Mouse (Mus musculus) 3T3-L1 (cell line): ENCODE data around the gene Mier1.
A peak's percentile ranks its signal among the peaks of the same experiment; 100 is the strongest.

Experiments used
- DNase-seq: peaks from one replicate; pipeline ENCODE4 v3.0.0-alpha.2; 2015; ENCODE audit warnings: low read depth, low spot score

Mier1 gene

DNA sequence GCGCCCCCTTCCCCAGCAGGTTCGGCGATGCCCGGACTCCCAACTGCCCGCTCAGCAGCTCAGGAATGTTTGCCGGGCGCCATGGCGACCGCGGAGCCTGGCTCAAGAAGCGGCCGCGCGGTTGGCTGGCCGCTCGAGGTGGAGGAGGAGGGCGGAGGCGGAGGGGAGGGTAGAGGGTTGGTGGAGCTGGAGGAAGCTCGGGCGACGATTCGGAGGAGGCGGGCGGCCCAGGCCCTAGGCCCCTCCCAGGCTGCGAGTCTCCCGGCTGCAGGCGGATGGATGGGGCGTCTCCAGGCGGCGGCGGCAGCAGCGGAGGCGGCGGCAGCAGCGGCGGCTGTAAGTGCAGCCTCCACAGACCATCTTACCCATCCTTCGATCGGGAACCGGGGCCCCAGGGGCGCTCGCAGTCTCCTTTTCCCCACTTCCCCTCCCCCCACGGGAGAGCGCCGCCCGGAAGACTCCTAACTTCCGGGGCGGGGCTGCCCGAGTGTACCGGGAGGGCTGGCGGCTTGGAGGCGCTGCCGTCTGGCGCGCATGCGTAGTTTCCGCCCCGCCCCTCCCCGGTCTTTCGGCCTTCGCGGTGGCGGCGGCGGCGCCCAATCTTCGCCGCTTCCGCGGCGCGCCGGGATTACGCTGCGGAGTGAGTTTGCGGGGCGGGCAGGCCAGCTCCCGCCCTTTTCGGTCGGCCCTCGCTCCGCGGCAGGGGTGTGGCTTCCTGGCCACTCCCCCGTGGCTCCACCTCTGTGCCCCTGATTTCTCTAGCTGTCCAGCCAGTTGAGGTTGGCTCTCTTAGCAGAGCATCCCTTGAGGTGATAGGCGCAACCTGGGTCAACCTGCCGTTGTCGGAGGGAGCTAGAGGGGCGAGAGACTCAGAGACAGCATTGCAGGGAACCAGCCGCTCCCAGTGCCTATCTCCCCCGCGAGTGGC lies at the start of gene Mier1, which contains the start of gene Wdr78:
Gene Mier1, plus strand, starts transcription at position 207 of the 928 bp plus-strand sequence.
Gene Wdr78, minus strand, starts transcription at position 372 of the 928 bp plus-strand sequence.
- DNase-seq: peak; percentile 93

DNA sequence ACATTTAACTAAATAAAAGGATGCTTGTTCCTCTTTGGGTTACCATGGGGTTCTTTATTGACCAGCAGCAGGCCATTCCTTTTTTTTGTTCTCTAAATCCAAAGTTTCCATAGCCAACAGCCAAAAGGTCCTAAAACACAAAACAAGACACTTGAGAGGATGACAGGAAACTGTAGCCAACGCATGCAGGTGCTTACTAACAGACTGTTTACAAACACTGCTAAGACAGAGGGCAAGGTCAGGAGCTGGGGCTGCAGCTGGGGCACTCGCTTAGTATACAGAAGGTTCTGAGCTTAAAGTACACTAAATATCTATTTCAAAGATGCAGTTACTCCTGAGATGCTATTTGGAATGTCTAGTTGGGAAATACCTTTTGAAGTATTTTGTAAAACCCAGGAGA lies 49.8 kb upstream of the Mier1 start:
- DNase-seq: no peak

DNA sequence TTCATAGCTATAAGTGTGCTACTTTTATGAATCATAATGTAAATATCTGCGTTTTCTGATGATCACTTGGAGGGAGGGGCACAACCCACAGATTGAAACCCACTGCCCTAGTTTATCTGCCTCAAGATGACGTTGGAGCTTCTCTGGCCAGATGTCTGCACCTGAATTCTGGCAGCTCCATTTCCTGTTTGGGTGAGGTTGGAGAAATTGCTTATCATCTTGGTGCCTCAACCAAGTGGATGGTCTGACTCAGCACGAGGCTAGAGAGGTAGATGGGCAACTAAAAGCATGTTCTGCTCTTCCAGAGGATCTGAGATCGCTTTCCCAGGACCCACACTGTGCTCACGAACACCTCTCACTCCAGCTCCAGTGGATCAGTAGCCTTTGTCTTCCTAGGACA lies 49.2 kb upstream of the Mier1 start:
- DNase-seq: no peak

DNA sequence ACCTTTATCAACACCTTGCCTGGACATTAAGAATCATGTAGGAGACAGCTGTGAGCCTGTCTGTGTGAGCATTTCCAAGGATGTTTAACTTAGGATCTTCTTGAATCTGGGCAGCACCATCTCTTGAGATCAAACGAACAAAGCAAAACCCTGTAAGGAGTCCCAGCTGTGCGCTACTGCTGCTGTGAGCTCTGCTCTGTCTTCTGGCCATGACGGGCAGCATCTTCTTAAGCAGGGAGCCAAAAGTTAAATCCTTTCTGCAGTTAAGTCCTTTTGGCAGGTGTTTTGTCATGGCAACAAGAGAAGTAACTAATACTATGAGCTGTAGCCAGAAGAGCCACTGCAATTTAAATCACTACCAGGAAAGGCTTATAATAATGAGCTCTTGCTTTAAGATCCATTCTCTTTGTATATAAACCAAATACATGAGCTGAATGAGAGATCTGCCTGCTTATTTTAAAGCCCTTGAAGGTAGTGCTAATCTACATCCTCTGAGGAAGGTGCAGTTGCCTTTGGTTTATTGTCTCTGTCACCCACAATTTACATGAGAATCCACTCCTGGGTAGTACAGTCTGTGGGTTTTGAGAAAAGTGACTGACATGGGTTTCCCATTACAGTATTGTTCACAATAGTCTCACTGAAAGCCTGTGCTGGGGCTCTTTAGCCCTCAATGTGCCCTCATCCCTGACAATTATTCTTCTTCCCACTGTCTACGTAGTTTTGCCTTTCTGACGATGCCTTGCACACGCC lies 46.1 kb upstream of the Mier1 start:
- no peak for DNase-seq

DNA sequence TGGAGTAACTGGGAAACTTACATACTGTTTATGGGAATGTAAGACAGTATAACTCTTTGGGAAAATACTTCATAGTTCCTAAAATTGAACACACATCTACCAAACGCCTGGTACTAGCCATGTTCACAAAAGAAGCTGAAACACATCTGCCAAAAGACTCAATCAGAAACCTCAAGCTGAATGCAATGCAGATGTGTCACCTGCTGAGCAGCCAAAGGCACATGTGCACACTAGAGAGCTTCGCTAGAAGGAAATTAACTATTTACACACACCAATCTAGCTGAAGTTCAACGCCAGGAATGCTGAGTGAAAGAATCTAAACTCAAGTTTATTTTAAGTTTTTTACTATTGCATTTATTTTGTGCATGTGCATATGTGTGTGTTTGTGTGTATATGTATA lies 43.6 kb upstream of the Mier1 start:
- no peak for DNase-seq

DNA sequence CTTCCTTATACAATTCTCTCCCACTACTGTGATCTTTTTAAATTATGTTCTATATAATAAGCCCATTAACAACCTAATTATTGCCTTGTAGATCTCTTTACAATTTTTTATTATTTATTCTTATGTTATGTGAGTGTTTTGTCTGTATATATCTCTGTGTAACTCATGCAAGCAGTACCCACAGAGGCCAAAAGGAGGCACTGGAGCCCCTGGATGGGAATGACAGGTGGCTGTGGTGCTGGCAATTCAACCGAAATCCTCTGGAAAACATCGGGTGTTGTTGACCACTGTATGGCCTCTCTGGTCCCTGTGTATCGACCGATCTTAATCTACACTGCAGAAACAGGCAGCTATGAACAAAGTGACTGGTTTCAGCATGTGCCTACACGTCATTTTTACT lies 29.0 kb upstream of the Mier1 start:
- DNase-seq: no peak

DNA sequence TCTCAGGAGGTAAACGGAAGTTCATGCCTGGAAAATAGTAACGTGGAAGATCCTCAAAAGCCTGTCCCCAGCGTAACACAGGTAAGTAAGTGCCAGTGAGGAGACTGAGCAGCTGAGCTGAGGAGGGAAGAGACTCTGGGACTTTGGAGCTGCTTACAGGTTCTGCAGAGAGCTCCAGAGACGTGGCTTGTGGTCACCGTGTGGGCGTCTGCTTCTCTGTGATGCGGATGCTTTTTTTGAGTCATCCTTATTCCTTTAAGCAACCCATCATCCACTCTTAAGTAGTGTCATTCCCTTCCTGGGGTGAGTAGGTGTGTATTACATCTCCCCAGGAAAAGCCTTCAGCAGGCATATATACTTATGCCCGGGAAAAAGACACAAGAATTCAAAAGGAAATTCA lies 18.3 kb upstream of the Mier1 start:
- peak; percentile 63 for DNase-seq

DNA sequence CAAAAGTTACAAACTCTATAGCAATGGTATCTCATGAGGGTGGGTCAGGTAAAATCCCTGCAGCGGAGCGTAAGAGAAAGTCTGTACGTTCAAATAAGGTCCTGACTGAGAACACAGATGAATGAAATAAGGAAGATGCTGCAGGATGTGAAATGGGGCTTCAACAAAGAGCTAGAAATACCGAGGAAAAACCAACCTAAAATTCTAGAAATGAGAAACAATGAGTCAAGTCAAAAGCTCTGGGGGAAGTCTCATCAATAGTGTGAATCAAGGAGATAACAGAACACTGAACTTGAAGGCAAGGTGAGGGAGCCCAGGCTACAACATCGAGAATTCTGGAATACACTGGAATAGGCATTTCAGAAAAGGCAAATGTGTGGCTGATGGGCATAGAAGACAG lies 15.7 kb upstream of the Mier1 start:
- DNase-seq: no peak

DNA sequence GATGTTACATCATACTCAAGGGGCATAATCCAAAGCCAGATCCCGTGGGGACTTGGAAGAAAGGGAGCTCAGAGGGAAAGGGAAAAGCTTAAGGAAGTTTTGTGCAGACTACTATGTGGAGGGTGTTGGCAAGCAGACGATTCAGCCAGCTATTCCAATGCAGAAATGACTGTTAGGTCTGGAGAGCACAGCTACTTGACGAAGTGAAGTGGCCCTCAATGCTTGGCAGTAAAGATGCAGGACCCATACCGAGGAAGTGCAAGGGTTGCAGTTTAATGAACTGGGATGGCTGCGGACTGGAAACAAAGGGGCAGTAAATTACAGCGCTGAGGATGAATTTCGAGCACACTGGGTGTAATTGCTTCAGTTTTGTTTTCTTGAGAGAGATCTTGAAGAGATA lies 1.5 kb upstream of the Mier1 start:
- no peak for DNase-seq

DNA sequence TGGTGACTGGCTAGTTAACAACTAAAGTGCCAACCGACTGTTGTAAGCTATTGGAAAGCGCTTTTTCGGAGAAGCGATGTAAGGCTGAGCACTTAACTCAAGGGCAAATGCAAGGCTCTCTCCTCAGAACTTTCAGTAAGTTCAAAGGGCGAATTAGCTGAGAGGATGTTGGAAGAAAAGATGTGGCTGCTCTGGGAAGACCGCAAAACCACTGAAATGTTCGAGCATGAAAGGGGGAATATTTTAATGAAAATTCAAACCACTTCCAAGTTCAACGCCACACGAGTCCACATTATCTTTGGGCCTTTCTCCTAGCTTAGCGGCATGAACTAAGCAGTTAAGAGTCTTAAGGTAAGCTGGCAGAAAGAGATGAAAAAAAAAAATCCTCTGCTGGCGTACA lies 788 bp upstream of the Mier1 start:
- peak; percentile 17 for DNase-seq

DNA sequence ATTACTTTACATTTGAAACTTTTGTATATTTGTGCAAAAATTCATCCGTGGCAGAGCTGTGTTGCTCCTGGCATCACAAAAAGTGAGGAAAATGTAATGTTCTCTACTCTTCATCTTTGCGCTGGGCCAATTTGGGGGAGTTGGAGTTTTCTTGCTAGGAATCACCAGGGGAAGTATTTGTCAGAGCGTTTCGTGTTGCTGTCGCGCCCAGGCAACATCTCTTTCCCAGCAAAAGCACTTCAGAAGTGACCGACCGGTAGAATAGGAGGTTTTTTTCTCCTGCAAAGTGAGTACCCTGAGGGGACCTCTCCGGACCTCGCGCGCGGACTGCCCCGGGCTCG lies 4.7 kb downstream of the Mier1 start:
- DNase-seq: peak; percentile 47

DNA sequence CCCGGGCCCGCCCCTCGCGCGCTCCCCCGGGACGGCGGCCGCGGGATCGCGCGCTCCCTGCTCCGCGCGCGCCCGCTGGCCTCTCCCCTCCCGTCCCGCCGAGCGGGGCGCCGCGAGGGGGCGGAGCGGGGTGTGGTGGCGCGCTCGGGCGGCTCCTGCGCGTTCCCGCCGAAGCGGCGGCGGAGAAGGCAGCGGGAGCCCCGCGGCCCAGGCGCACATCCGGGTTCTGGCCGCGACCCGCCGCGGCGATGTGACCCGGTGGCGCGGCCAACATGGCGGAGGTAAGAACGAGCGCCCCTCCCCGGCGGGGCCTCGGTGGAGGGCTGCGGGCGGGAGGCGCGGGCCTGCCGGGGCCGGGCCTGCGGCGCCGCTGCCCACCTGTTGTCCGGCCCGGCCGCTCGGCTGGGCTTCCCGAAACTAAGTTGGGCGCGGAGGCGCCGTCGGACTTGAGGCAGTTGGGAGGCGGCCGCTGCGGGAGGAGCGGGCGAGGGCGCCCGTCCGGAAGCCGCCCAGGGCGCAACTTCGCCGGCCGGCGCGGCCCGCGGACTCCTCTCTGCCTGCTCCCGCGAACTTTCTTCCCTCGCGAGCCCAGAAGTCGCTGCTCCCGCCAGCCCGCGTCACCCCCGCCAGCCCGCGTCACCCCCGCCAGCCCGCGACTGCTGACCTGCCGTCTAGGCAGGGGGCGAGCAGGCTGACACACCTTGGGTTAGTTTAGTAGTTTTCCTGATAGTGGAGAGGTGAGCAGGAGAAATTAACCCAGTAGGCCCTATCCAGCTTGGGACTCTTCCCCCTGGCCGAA lies 5.2 kb downstream of the Mier1 start:
- DNase-seq: peak; percentile 60

DNA sequence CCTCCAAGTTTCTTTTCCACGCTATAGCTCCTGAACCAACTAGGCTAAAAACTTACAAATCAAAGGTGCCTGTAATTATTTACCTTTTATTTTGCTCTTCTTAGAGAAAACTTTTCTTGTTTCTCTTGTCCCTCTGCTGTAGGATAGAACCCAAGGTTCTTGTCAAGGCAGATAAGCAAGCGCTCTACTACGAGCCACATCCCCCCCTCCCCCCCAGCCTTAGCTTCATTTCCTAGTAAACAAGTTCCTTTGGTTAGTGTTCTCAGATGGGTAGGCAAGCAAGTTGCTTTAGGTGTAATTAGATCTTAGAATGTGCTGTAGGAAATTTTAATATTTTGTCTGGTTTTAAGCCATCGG lies 5.8 kb downstream of the Mier1 start:
- DNase-seq: peak; percentile 30

DNA sequence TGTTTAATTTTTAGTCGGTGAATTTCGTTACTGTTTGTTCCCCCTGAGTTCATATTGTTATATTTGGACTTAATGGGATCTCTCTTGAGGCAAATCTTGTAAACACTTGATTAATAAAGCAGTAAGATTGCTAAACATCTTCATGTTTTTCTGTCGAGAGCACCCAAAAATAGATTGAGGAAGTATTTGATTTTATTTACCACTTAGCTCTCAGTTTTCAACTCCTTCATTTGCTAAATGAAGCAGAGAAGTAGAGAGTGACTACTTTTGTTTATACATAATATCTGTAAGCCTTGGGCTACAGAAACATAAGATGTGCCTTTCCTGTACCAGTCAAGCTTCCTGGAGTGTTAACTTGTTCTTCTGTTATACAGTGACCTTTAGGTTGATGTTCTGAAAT lies 6.2 kb downstream of the Mier1 start:
- no peak for DNase-seq

DNA sequence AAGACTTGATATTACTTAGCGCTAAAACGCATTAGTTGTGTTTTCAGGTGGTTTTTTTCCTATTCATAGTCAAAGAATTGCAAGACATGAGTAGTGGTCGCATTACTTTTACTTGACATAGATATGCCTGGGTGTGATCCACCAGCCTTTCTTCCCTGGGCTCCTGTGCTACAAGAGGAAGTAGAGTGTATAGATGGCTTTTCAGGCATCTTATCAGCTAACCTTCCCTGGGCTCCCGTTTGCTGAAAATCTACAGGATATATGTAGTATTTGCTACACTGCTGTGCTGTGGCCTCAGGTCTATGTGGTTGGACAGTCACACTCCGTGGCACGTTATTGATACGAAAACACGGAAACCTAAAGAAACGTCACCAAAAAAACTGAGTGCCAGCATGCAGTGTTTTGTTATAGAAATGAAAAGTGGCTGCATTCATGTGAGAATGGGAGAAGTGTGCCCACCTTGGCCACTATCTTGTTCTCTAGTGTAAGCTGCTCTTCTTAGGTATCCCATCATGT lies 6.7 kb downstream of the Mier1 start:
- no peak for DNase-seq

DNA sequence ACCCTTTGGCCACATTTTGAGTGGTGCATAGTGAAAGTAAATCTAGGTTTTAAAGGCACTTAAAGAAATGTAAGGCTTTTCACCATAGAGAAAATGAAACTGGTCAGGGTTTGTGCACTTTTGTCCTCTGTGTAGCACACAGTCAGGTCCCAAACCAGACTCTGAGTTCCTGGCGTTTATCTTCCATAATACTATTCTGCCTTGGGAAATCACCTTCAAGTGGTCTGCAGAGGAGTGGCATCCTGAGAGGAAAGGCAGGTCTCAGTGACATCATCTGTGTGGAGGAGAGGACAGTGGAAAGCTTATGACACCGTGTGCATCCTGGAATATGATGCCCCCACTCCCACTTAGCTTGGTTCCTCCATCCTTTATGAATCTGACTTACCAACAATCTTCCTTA lies 8.9 kb downstream of the Mier1 start:
- peak; percentile 39 for DNase-seq

DNA sequence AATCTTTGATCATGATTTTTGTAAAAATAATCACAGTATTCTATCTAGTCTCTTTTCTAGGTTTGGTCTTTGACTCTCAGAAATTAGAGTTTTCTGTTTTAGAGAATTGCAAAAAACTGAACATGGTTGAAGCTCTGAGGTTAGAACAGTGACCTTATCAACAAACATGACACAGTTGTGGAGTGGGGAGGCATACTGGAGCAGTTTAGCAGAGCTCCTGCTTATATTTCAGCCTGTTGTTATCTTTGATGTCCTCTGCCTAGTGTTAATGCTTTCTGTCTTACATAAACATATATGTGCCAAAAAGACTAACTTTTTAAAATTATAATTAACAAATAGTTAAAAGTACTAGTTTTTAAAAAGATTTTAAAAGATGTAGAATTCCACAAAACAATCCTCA lies 9.4 kb downstream of the Mier1 start:
- no peak for DNase-seq

DNA sequence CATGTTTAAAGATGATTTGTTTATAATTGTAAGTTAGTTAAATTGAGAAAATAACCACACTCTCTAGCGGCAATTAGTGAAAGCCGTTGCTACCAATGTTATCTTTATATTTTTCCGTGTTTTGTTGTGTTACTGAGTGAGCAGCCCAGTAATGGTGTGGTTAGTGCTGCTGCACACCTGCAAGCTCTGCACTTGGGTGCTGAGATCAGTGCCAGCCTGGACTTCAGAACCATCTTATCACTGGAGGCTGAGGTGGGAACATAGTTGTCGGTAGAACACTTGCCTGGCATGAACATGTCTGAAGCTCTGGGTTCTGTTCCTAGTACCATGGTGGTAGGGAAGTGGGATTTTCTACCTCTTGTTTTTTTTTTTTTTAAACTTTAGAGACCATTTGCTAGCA lies 12.3 kb downstream of the Mier1 start:
- no peak for DNase-seq

DNA sequence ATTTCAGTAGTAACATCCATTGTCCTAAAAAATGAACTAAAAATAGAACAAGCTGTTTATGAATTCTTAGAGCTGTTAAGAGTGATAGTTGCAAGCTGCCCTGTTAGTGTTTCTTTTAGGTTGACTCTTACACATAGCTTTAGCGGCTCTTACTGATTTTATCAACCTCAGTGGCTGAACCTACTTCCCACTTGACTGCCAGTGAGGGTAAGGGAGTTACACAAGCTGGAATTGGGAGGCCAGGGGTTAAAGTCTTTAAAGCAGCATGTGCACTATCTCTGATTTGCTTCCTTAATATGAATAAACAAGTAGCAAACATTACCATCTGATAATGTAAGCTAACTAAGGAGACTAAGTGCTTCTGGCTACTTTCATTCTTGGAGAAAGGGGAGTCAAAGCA lies 22.8 kb downstream of the Mier1 start:
- DNase-seq: no peak

DNA sequence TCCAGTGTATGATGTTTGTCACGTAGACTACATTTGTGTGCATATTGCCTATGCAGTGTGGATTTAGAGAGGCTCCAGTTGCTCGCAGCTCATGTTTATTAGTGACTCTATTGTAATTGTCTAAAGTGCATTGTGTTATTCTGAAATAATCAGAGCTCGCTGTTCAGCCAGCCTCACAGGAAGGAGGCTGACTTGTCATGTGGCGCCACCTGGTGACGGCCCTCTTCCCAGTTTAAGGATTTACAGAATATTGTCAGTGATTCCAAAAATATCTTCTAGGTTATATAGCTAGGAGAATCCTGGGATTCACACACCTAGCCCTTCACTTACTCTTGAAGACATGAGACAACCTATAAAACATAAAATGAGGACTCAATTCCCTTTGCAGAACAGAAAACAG lies 32.1 kb downstream of the Mier1 start:
- DNase-seq: peak; percentile 75

DNA sequence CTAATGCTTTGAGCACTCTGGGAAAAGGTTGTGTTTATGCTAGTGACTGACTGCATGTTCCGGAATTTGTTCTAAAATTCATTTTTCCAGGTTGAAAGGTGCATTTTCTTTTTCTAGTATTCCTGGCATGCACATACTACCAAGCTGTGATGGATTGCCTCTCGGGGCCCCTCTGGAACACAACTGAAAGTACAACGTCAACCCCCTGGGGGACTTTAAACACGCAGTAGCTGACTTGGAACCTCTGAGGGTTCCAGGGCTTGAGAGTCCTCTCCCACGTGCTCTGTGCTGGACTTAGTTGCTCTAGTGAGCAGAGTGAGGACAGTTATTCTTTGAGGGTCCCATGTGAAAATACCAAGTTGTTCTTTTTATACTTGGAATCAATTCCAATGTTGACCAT lies 37.8 kb downstream of the Mier1 start:
- no peak for DNase-seq

DNA sequence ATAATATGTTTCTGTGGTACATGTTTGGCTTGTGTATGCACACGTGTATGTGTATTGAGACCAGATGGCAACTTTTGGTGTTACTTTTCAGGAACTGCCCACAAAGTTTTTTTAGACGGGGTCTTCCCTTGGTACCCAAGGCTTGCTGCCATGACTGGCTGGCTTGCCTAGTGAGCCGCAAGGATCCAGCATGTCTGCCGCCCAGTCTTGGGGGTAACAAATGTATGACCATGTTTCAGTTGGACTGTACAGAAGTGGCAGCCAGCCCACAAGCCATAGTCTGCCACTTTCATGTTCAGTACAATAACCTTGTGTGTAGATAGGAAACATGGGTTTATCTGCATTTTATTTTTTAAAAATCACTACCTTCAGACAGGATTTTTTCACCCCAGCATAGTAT lies 44.6 kb downstream of the Mier1 start:
- no peak for DNase-seq
